ENCODE assay signal across 19 mouse cellular contexts in genomic region chr1:69357548-69357947, GRCm38 (mm10).
"Had no signal": no experiment of that assay in that cellular context is flagged by ENCODE, and none has a peak within 500 bp of the region (broad histone marks: within the 10 kb centered on the region; RNA-seq: fewer than 3 reads in every experiment).

No protein-coding gene starts in this region.

- H3K4me2 ChIP-seq: lung, embryonic 15.5 days; midbrain, embryonic 12.5 days; neural tube, embryonic 13.5 days; stomach, embryonic 15.5 days had no signal

- H3K36me3 ChIP-seq: lung, embryonic 15.5 days; midbrain, embryonic 10.5 days; midbrain, embryonic 12.5 days; neural tube, embryonic 13.5 days; stomach, embryonic 15.5 days had no signal

- H3K4me3 ChIP-seq: lung, embryonic 15.5 days; midbrain, embryonic 10.5 days; midbrain, embryonic 12.5 days; myocyte; neural tube, embryonic 13.5 days; stomach, embryonic 15.5 days had no signal

- H3K27me3 ChIP-seq: lung, embryonic 15.5 days; midbrain, embryonic 12.5 days; neural tube, embryonic 13.5 days; stomach, embryonic 15.5 days had no signal

- H3K9ac ChIP-seq: liver, postnatal 0 days; lung, embryonic 15.5 days; midbrain, embryonic 12.5 days; neural tube, embryonic 13.5 days; stomach, embryonic 15.5 days had no signal

- H3K27ac ChIP-seq: lung, embryonic 15.5 days; macrophage; midbrain, embryonic 10.5 days; midbrain, embryonic 12.5 days; neural tube, embryonic 13.5 days; stomach, embryonic 15.5 days; stomach, postnatal 0 days had no signal

- H3K4me1 ChIP-seq: lung, embryonic 15.5 days; midbrain, embryonic 10.5 days; midbrain, embryonic 12.5 days; neural tube, embryonic 13.5 days; stomach, embryonic 15.5 days had no signal

- ATAC-seq: liver, postnatal 0 days; lung, postnatal 0 days; midbrain, embryonic 16.5 days had no signal

- DNase-seq: liver, postnatal 0 days; lung, adult 2 months; lung, postnatal 14 days; lung, postnatal 36 days; midbrain, embryonic 14.5 days; right cerebral cortex, postnatal 14 days; thymus, adult 2 months; thymus, postnatal 14 days; thymus, postnatal 36 days had no signal

- H3K9me3 ChIP-seq: lung, embryonic 15.5 days; midbrain, embryonic 10.5 days; midbrain, embryonic 12.5 days; neural tube, embryonic 13.5 days; stomach, embryonic 15.5 days had no signal
